Mouse (Mus musculus): ENCODE data around the gene Olfr951. TPM values are rescaled to one million over a fixed set of nuclear protein-coding genes. Genes with fewer than 3 reads are reported as not detected.

Gene Olfr951
- not detected in 2 replicates for polyA plus RNA-seq (2012; rRNA removed)

DNA sequence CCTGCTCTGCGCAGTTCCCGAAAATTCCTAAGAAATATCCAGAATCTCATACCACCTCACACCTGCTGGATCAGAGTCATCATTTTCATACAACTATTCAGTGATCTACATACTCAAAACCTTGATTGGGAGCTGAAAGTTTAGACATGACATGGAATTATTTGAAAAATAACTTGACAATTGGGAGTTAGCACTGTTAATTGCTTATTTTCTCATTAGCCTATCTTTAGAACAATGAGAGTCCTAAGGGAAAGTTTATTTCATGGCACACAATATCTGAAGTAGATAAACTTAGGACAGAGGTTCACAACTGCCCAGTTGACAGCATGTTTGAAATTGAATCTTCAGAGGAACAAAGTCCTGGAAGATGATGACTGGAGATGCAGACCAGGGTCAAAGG, at the start of gene Olfr951:
Gene Olfr951, plus strand, starts transcription at position 301 of the 400 bp plus-strand sequence.
- no peak within 1 kb of the TSS for H3K27ac ChIP-seq (ENCODE audit: insufficient read depth, low read length)
- TF ChIP-seq CTCF (IDR thresholded peaks at IDR 0.05; ENCODE audit: extremely low read depth, insufficient read depth, low read length) (no peak), POLR2A (IDR thresholded peaks at IDR 0.05; ENCODE audit: extremely low read depth, insufficient read depth, low read length) (no peak)
- H3K4me3 ChIP-seq (ENCODE audit: insufficient read depth, low read length): no peak within 1 kb of the TSS
- no peaks in the 10 kb centered on the region for H3K4me1 ChIP-seq (ENCODE audit: control insufficient read depth, insufficient read depth, low read length)

DNA sequence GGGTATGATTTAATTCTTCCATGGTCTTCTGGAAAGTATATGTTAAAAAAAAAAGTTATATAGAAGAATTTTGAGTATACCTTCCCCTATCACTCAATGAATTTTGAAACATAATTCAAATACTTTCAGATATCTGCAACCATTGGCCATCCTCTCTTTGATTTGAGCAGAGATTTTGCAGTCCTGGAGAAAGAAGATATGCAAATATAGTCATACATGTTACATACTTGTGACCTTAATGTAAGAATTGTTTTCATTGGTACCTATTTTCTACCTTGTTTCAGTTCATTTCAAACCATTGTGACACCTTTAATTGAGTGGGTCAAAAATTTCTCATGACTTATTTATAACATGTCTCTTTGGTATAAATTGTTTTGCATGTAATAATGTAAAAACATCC, 39.8 kb downstream of the Olfr951 start, which contains the start of gene Olfr952:
Gene Olfr952, minus strand, starts transcription at position 101 of the 400 bp plus-strand sequence.
- Histone ChIP-seq H3K4me1 (ENCODE audit: control insufficient read depth, insufficient read depth, low read length) (no peaks in the 10 kb centered on the region), H3K4me3 (ENCODE audit: insufficient read depth, low read length) (no peak within 1 kb of the TSS), H3K27ac (ENCODE audit: insufficient read depth, low read length) (no peak within 1 kb of the TSS)
- TF ChIP-seq POLR2A (IDR thresholded peaks at IDR 0.05; ENCODE audit: extremely low read depth, insufficient read depth, low read length): no peak
- no peak for TF ChIP-seq CTCF (IDR thresholded peaks at IDR 0.05; ENCODE audit: extremely low read depth, insufficient read depth, low read length)

Other genes starting within 250 kb of the Olfr951 start
- gene Olfr943, start 221.1 kb upstream of the Olfr951 start, polyA plus RNA-seq (2012; rRNA removed): not detected in 2 replicates
- not detected in 2 replicates for gene Olfr944, start 185.5 kb upstream of the Olfr951 start, polyA plus RNA-seq (2012; rRNA removed)
- not detected in 2 replicates for gene Olfr1537, start 137.4 kb upstream of the Olfr951 start, polyA plus RNA-seq (2012; rRNA removed)
- not detected in 2 replicates for gene Olfr945, start 110.6 kb upstream of the Olfr951 start, polyA plus RNA-seq (2012; rRNA removed)
- gene Olfr948, start 61.4 kb upstream of the Olfr951 start, polyA plus RNA-seq (2012; rRNA removed): not detected in 2 replicates
- gene Olfr952, start 39.7 kb downstream of the Olfr951 start, polyA plus RNA-seq (2012; rRNA removed): not detected in 2 replicates
- not detected in 2 replicates for gene Olfr954, start 69.3 kb downstream of the Olfr951 start, polyA plus RNA-seq (2012; rRNA removed)
- gene Olfr955, start 84.5 kb downstream of the Olfr951 start, polyA plus RNA-seq (2012; rRNA removed): not detected in 2 replicates
- gene Olfr44, start 106.6 kb downstream of the Olfr951 start, polyA plus RNA-seq (2012; rRNA removed): not detected in 2 replicates
- not detected in 2 replicates for gene Olfr957, start 128.4 kb downstream of the Olfr951 start, polyA plus RNA-seq (2012; rRNA removed)
- not detected in 2 replicates for gene Olfr958, start 166.6 kb downstream of the Olfr951 start, polyA plus RNA-seq (2012; rRNA removed)
- gene Olfr959, start 188.2 kb downstream of the Olfr951 start, polyA plus RNA-seq (2012; rRNA removed): not detected in 2 replicates
- 1.7 and 2.0 TPM in 2 replicates for gene AW551984, start 217.0 kb downstream of the Olfr951 start, polyA plus RNA-seq (2012; rRNA removed)
- gene Olfr148, start 223.2 kb downstream of the Olfr951 start, polyA plus RNA-seq (2012; rRNA removed): not detected in 2 replicates
- not detected in 2 replicates for gene Olfr960, start 234.0 kb downstream of the Olfr951 start, polyA plus RNA-seq (2012; rRNA removed)